Mouse (Mus musculus) limb, embryonic 14.5 days (tissue): Measurements from ENCODE around the gene Il34. TPM values are rescaled to one million over a fixed set of nuclear protein-coding genes. Genes with fewer than 3 reads are reported as not detected.

Source experiments
- ATAC-seq: fragments of 200-750 bp; cut with Nextera tagmentation; 2 replicates; pipeline ENCODE4 v1.8.0; 2017; ENCODE audit warnings: low read depth, moderate number of reproducible peaks, moderate TSS enrichment; ENCODE audit not compliant: low FRiP score
- DNase-seq: peaks from one replicate; pipeline ENCODE4 v3.0.0-alpha.2; 2015; ENCODE audit warnings: low spot score
- H3K27ac ChIP-seq: fragments of 300-500 bp; sonication (generic); replicated peaks from 2 replicates; pipeline ENCODE4 v1.5.1; 2014; ENCODE audit warnings: low read depth, mild to moderate bottlenecking, low read length, moderate library complexity, mixed read lengths
- H3K27me3 ChIP-seq: fragments of 300-500 bp; sonication (generic); 2 replicates; pipeline ENCODE4 v1.6.1; 2014; ENCODE audit warnings: low read length, mixed read lengths; ENCODE audit not compliant: control insufficient read depth, insufficient read depth
- H3K36me3 ChIP-seq: fragments of 300-500 bp; sonication (generic); 2 replicates; pipeline ENCODE4 v1.6.1; 2014; ENCODE audit warnings: mild to moderate bottlenecking, low read length, moderate library complexity, mixed read lengths; ENCODE audit not compliant: control insufficient read depth, insufficient read depth
- H3K4me1 ChIP-seq: fragments of 300-500 bp; sonication (generic); 2 replicates; pipeline ENCODE4 v1.6.1; 2014; ENCODE audit warnings: antibody characterized with exemption, low read length, mixed read lengths; ENCODE audit not compliant: control insufficient read depth, insufficient read depth
- H3K4me2 ChIP-seq: fragments of 300-500 bp; sonication (generic); replicated peaks from 2 replicates; pipeline ENCODE4 v1.6.1; 2014; ENCODE audit warnings: low read depth, mild to moderate bottlenecking, low read length, moderate library complexity; ENCODE audit not compliant: severe bottlenecking
- H3K4me3 ChIP-seq: fragments of 300-500 bp; sonication (generic); replicated peaks from 2 replicates; pipeline ENCODE4 v1.5.1; 2014; ENCODE audit warnings: low read length
- H3K9ac ChIP-seq: fragments of 300-500 bp; sonication (generic); 2 replicates; pipeline ENCODE4 v1.6.1; 2014; ENCODE audit warnings: mild to moderate bottlenecking, low read depth, low read length, moderate library complexity; ENCODE audit not compliant: severe bottlenecking
- H3K9me3 ChIP-seq: fragments of 300-500 bp; sonication (generic); 2 replicates; pipeline ENCODE4 v1.6.1; 2016; ENCODE audit warnings: low read length; ENCODE audit not compliant: control insufficient read depth
- POLR2A ChIP-seq: fragments of 200-500 bp; IDR thresholded peaks from 2 replicates; pipeline ENCODE4 v1.8.0; 2012; ENCODE audit warnings: inconsistent platforms, mild to moderate bottlenecking, moderate library complexity, borderline replicate concordance; ENCODE audit not compliant: insufficient read depth, insufficient read length; ENCODE audit errors: extremely low read depth
- WGBS: fragments of 180-500 bp; shearing (Covaris S2); extraction: QIAGEN DNeasy Blood & Tissue Kit; methylation state at CpG from one replicate; pipeline ENCODE4 v1.1.7; 2014; 5-methylcytosine and 5-hydroxymethylcytosine counted together
- polyA plus RNA-seq, 2 experiments: library from polyadenylated mRNA; depleted of rRNA in 1 of 2; stranded (reverse) in 1 of 2; unstranded in 1 of 2; fragments of >200 nt; fragmentation: Nextera tagmentation in 1 of 2; extraction: Ambion mirVana in 1 of 2; gene quantifications; 2 replicates each; pipeline versions ENCODE4 v1.2.1 to v1.2.3; 2012 to 2014

The Il34 gene
- polyA plus RNA-seq, 2 experiments: 0.95 to 1.6 TPM

GRCm38 (mm10) chr8:110793511-110793910 is 12.2 kb downstream of the Il34 start:
- Histone ChIP-seq H3K27me3 (no peaks in the 10 kb centered on the region), H3K9ac (no peak overlapping the region), H3K4me2 (no peak overlapping the region), H3K27ac (no peak overlapping the region), H3K4me3 (no peak overlapping the region), H3K36me3 (no peaks in the 10 kb centered on the region), H3K9me3 (no peaks in the 10 kb centered on the region), H3K4me1 (peaks cover 6% of the 10 kb centered on the region; the same call in 1 of the 2 replicates)
- no peak for DNase-seq
- no peak for ATAC-seq
- no peak for TF ChIP-seq POLR2A
- WGBS: 79% methylated on average over 9 of the region's 9 CpGs

GRCm38 (mm10) chr8:110792574-110793200 is 13.0 kb downstream of the Il34 start:
- no peak overlapping the region for H3K4me3 ChIP-seq
- DNase-seq (peak; percentile 55), ATAC-seq (no peak)
- H3K27me3 ChIP-seq: no peaks in the 10 kb centered on the region
- no peak overlapping the region for H3K9ac ChIP-seq
- H3K4me1 ChIP-seq: peaks cover 6% of the 10 kb centered on the region; the same call in 1 of the 2 replicates
- no peak for TF ChIP-seq POLR2A
- H3K27ac ChIP-seq: no peak overlapping the region
- no peaks in the 10 kb centered on the region for H3K36me3 ChIP-seq
- no peaks in the 10 kb centered on the region for H3K9me3 ChIP-seq
- WGBS: 57% methylated on average over 11 of the region's 11 CpGs
- no peak overlapping the region for H3K4me2 ChIP-seq

GRCm38 (mm10) chr8:110791164-110791563 is 14.6 kb downstream of the Il34 start:
- WGBS: 74% methylated on average over 10 of the region's 10 CpGs
- Histone ChIP-seq H3K4me1 (peaks cover 6% of the 10 kb centered on the region; the same call in 1 of the 2 replicates), H3K4me2 (no peak overlapping the region), H3K36me3 (no peaks in the 10 kb centered on the region), H3K27ac (no peak overlapping the region), H3K9me3 (no peaks in the 10 kb centered on the region), H3K27me3 (no peaks in the 10 kb centered on the region), H3K4me3 (no peak overlapping the region), H3K9ac (no peak overlapping the region)
- TF ChIP-seq POLR2A: no peak
- ATAC-seq (no peak), DNase-seq (no peak)

GRCm38 (mm10) chr8:110790270-110790669 is 15.5 kb downstream of the Il34 start:
- DNase-seq: no peak
- Histone ChIP-seq H3K27ac (no peak overlapping the region), H3K4me2 (no peak overlapping the region), H3K9me3 (no peaks in the 10 kb centered on the region), H3K4me3 (no peak overlapping the region), H3K27me3 (no peaks in the 10 kb centered on the region), H3K36me3 (no peaks in the 10 kb centered on the region), H3K4me1 (peaks cover 6% of the 10 kb centered on the region; the same call in 1 of the 2 replicates), H3K9ac (no peak overlapping the region)
- TF ChIP-seq POLR2A: no peak
- WGBS: 64% methylated on average over 6 of the region's 6 CpGs
- no peak for ATAC-seq

- H3K27ac ChIP-seq: no peak overlapping the region
- H3K36me3 ChIP-seq: no peaks in the 10 kb centered on the region
- 45% methylated on average over 12 of the region's 12 CpGs for WGBS
- H3K4me1 ChIP-seq: peaks cover 6% of the 10 kb centered on the region; the same call in 1 of the 2 replicates
- H3K4me2 ChIP-seq: no peak overlapping the region; the same call in 1 of the 2 replicates
- no peak overlapping the region for H3K9ac ChIP-seq
- DNase-seq (no peak), ATAC-seq (no peak)
- H3K9me3 ChIP-seq: no peaks in the 10 kb centered on the region
- H3K27me3 ChIP-seq: no peaks in the 10 kb centered on the region
- H3K4me3 ChIP-seq: no peak overlapping the region
- no peak for TF ChIP-seq POLR2A
Measured at GRCm38 (mm10) chr8:110789571-110789970, 16.2 kb downstream of the Il34 start.
